Mouse (Mus musculus): ENCODE measurements around the gene Fpr1.
A peak's percentile ranks its signal among the peaks of the same experiment; 100 is the strongest.
"Not testable (repeated sequence)": the region's sequence is repeated elsewhere in the genome, so short reads cannot be mapped to it uniquely, and the experiment has no call there.

Gene Fpr1

GRCm38 (mm10) chr17:17883840-17884239 is at the start of gene Fpr1:
Fpr1 (minus strand) TSS chr17:17883940.
- DNase-seq, result no peak

GRCm38 (mm10) chr17:17917782-17918181 is 34.0 kb upstream of the Fpr1 start:
- no peak for DNase-seq

- no peak for DNase-seq
These were observed 33.6 kb upstream of the Fpr1 start for GRCm38 (mm10) chr17:17917376-17917775.

- not testable (repeated sequence) for DNase-seq
These were observed 28.9 kb upstream of the Fpr1 start for GRCm38 (mm10) chr17:17912618-17913017.

GRCm38 (mm10) chr17:17909636-17910421 is 26.1 kb upstream of the Fpr1 start:
- peak; percentile 8 to 29 for DNase-seq

- no peak for DNase-seq
These were observed 17.0 kb upstream of the Fpr1 start for GRCm38 (mm10) chr17:17900768-17901167.

GRCm38 (mm10) chr17:17899268-17899667 is 15.5 kb upstream of the Fpr1 start:
- no peak for DNase-seq

GRCm38 (mm10) chr17:17896039-17896438 is 12.3 kb upstream of the Fpr1 start:
- no peak for DNase-seq

GRCm38 (mm10) chr17:17889732-17890425 is 6.1 kb upstream of the Fpr1 start:
- no peak for DNase-seq

- no peak for DNase-seq
These were observed 4.1 kb upstream of the Fpr1 start, which contains the start of the genes Fpr2 and Fpr3 for GRCm38 (mm10) chr17:17887774-17888248. Fpr2 (plus strand) TSS chr17:17887824. Fpr3 (plus strand) TSS chr17:17887852.

- DNase-seq, result no peak
These were observed 1.1 kb downstream of the Fpr1 start for GRCm38 (mm10) chr17:17882672-17883071.

GRCm38 (mm10) chr17:17879347-17879746 is 4.4 kb downstream of the Fpr1 start:
- DNase-seq, result no peak

GRCm38 (mm10) chr17:17871697-17872096 is 12.0 kb downstream of the Fpr1 start:
- no peak for DNase-seq

GRCm38 (mm10) chr17:17870892-17871550 is 12.7 kb downstream of the Fpr1 start:
- no peak for DNase-seq

GRCm38 (mm10) chr17:17866801-17867469 is 16.8 kb downstream of the Fpr1 start:
- DNase-seq, result no peak

GRCm38 (mm10) chr17:17865168-17865567 is 18.6 kb downstream of the Fpr1 start:
- no peak for DNase-seq

GRCm38 (mm10) chr17:17862360-17862759 is 21.4 kb downstream of the Fpr1 start:
- no peak for DNase-seq

GRCm38 (mm10) chr17:17860110-17860509 is 23.6 kb downstream of the Fpr1 start:
- no peak for DNase-seq

- no peak for DNase-seq
These were observed 26.3 kb downstream of the Fpr1 start for GRCm38 (mm10) chr17:17857446-17857845.

- no peak for DNase-seq
These were observed 27.1 kb downstream of the Fpr1 start for GRCm38 (mm10) chr17:17856612-17857011.

GRCm38 (mm10) chr17:17855064-17855838 is 28.5 kb downstream of the Fpr1 start, which contains the start of gene Has1:
Has1 (minus strand) TSS chr17:17855205.
- no peak for DNase-seq

Data from thymus, postnatal 36 days (tissue).